Mouse (Mus musculus) thymus, adult 2 months (tissue): ENCODE results near the gene Atad5.
A peak's percentile ranks its signal among the peaks of the same experiment; 100 is the strongest.

Experiments used
- CTCF ChIP-seq: fragments of 200-500 bp; IDR thresholded peaks from 2 replicates; pipeline ENCODE4 v1.5.1; 2012; ENCODE audit warnings: mild to moderate bottlenecking, control low read depth, low read length, moderate library complexity, borderline replicate concordance; ENCODE audit not compliant: control insufficient read depth, poor library complexity, insufficient read depth; ENCODE audit errors: extremely low read depth
- POLR2A ChIP-seq: fragments of 200-500 bp; IDR thresholded peaks from 2 replicates; pipeline ENCODE4 v1.6.1; 2012; ENCODE audit warnings: mild to moderate bottlenecking, low read length, control low read depth, moderate library complexity; ENCODE audit not compliant: control insufficient read depth, poor library complexity, insufficient read depth; ENCODE audit errors: extremely low read depth

DNA sequence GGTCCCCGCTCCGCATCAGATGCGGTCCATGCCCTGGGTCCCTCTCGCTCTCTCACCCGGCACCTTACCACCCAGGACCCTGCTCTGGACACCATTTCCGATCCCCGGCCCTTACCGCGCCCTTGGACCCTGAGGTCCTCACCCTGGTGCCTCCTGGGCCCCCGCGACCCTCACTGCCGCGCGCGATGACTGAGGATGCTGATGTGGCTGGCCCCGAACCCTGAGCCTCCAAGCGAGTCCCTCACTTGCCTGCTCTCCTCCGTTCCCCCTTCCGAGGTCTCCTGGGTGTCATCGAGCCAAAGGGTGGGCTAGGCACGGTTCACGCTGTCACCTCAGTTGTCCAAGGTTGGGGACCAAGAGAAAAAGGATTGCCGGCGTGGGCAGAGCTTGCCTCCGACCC is 65.3 kb downstream of the Atad5 start:
- TF ChIP-seq CTCF: no peak
- 0 out of 2 replicates have a peak, but pooled peaks have one; percentile 4 for TF ChIP-seq POLR2A
